Mouse (Mus musculus): Measurements from ENCODE around the gene Pacrg. TPM values are rescaled to one million over a fixed set of nuclear protein-coding genes. Genes with fewer than 3 reads are reported as not detected.

Gene Pacrg
- polyA plus RNA-seq, 1 experiment from 2014 or later: 0.89 TPM

DNA sequence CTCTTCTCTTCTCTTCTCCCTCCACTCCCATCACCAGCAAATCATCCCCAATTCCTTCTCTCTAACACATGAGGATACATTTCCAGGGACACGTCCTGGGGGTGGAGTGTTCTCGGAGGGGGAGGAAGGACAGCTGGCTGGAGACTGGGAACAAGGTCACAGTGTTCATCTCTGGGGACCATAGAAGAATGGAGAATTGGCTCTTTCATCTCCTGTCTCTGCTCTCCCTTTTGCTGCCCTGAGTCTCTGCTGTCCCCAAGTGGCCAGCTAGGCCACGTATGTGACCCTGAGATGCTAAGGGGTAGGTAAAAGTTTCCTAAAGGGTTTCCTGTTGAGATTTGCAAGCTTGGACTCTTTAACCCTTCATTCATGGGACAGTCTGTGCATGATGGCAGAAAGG, 347.0 kb downstream of the Pacrg start:
- Histone ChIP-seq H3K4me1 (replicated peaks; ENCODE audit: control insufficient read depth, insufficient read depth) (no peaks in the 10 kb centered on the region), H3K27me3 (ENCODE audit: control insufficient read depth, insufficient read depth, low read length) (no peaks in the 10 kb centered on the region), H3K9ac (ENCODE audit: low read length) (no peak overlapping the region), H3K36me3 (ENCODE audit: control insufficient read depth, insufficient read depth, low read length) (no peaks in the 10 kb centered on the region), H3K4me2 (replicated peaks; ENCODE audit: low read depth) (no peak overlapping the region), H3K4me3 (ENCODE audit: low read depth, low read length) (no peak overlapping the region), H3K9me3 (ENCODE audit: control insufficient read depth, low read length) (no peaks in the 10 kb centered on the region), H3K27ac (replicated peaks) (no peak overlapping the region)
- ATAC-seq (ENCODE audit: low FRiP score, low TSS enrichment) (no peak), DNase-seq (ENCODE audit: low spot score) (no peak)
- TF ChIP-seq CTCF (IDR thresholded peaks at IDR 0.05; ENCODE audit: low read depth) (peak; percentile 71), EP300 (optimal IDR thresholded peaks at IDR 0.05) (no peak)
- 44% methylated on average over 3 of the region's 3 CpGs for WGBS

DNA sequence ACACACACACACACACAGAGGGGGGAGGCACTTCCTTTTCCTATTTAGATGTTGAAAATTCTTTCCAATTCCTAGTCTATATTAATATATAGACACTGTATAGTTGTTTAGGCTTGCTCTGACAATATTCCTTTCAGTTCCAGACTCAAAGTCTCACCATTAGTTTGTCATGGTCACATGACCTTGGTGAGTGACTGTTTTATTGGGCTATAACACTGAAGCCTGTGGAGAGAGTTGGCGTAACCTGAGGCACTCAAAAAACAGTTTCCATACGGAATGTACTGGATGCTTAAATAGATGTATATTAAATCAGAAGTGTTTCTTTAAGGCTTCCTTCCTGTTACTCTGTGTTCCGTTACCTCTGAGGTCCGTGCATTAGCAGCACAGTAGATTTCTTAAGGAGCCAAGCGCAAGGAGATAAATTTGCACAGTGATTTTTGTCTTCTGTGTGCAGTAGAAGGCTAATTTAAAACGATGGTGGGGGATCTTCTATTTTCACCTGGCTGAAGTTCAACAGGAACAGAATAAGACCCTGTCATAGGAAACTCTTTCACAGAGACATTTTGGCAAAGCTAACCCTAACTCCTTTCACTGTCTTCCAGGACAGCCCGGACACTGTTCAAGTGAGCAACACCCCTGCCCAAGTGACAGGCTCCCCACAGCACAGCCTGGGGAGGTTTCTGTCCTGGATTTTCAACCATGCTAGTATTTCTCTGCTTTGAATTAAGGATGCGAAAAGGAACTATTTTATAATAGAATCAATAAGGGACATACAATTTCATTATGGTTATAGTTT, 349.5 kb downstream of the Pacrg start:
- Histone ChIP-seq H3K27ac (replicated peaks) (no peak overlapping the region), H3K27me3 (ENCODE audit: control insufficient read depth, insufficient read depth, low read length) (no peaks in the 10 kb centered on the region), H3K4me2 (replicated peaks; ENCODE audit: low read depth) (no peak overlapping the region), H3K36me3 (ENCODE audit: control insufficient read depth, insufficient read depth, low read length) (no peaks in the 10 kb centered on the region), H3K4me3 (ENCODE audit: low read depth, low read length) (no peak overlapping the region), H3K4me1 (replicated peaks; ENCODE audit: control insufficient read depth, insufficient read depth) (no peaks in the 10 kb centered on the region), H3K9ac (ENCODE audit: low read length) (no peak overlapping the region), H3K9me3 (ENCODE audit: control insufficient read depth, low read length) (no peaks in the 10 kb centered on the region)
- WGBS: 70% methylated on average over 8 of the region's 8 CpGs
- ATAC-seq (ENCODE audit: low FRiP score, low TSS enrichment) (no peak), DNase-seq (ENCODE audit: low spot score) (no peak)
- no peak for TF ChIP-seq CTCF (IDR thresholded peaks at IDR 0.05; ENCODE audit: low read depth)
- no peak for TF ChIP-seq EP300 (optimal IDR thresholded peaks at IDR 0.05)

DNA sequence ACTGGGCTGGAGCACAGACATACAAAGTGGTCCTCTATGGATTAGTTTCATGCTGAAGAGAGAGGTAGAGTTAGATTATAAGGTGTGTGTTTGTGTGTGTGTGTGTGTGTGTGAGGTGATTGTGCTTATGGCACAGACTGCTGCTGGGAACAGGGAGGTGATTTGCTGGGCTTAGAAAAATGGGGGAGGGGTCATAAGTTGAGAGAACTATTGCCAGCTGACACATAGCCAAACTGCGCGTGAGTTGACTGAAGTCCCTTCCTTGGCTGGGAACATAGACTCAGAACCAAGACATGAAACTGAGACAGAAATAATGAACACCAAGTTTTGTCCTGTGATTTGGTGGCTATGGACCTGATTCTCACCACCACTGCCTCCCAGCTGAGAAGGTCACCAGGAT, 351.2 kb downstream of the Pacrg start:
- TF ChIP-seq CTCF (IDR thresholded peaks at IDR 0.05; ENCODE audit: low read depth) (no peak), EP300 (optimal IDR thresholded peaks at IDR 0.05) (no peak)
- ATAC-seq (ENCODE audit: low FRiP score, low TSS enrichment) (no peak), DNase-seq (ENCODE audit: low spot score) (no peak)
- no peak overlapping the region for H3K4me2 ChIP-seq (replicated peaks; ENCODE audit: low read depth)
- no peak overlapping the region for H3K27ac ChIP-seq (replicated peaks)
- H3K9me3 ChIP-seq (ENCODE audit: control insufficient read depth, low read length): no peaks in the 10 kb centered on the region
- H3K9ac ChIP-seq (ENCODE audit: low read length): no peak overlapping the region
- H3K27me3 ChIP-seq (ENCODE audit: control insufficient read depth, insufficient read depth, low read length): no peaks in the 10 kb centered on the region
- no peaks in the 10 kb centered on the region for H3K36me3 ChIP-seq (ENCODE audit: control insufficient read depth, insufficient read depth, low read length)
- H3K4me3 ChIP-seq (ENCODE audit: low read depth, low read length): no peak overlapping the region
- H3K4me1 ChIP-seq (replicated peaks; ENCODE audit: control insufficient read depth, insufficient read depth): no peaks in the 10 kb centered on the region
- WGBS: 52% methylated on average over 2 of the region's 2 CpGs

DNA sequence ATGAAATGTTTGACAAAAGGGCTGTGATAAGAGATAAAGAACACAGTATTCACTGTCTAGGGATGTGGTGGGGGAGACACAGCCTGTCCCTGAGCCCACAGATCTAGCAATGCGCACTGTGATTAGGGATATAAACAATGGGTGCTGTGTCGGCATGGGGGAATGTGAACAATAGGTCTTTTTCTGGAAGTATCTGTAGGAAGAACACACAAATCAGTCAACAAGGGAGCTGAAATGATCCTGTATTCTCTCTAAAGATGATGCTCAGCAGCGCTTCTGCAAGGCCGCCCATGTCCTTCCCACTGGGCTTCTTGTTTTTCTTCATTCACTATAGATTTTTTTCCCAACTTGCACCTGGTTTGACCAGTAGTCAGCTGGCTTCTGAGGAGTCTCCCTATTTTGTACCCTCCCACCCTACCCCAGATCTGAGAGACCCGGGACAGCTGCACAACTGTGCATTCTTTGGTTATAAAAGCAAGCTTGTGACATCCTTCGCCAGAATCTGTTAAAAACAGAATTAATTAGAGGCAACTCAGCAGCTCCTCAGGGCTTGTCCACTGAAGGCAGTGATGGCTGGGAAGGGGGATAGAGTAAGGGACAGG, 356.1 kb downstream of the Pacrg start:
- H3K9ac ChIP-seq (ENCODE audit: low read length): no peak overlapping the region
- no peaks in the 10 kb centered on the region for H3K9me3 ChIP-seq (ENCODE audit: control insufficient read depth, low read length)
- ATAC-seq (ENCODE audit: low FRiP score, low TSS enrichment): no peak
- DNase-seq (ENCODE audit: low spot score): no peak
- no peak overlapping the region for H3K4me3 ChIP-seq (ENCODE audit: low read depth, low read length)
- H3K27me3 ChIP-seq (ENCODE audit: control insufficient read depth, insufficient read depth, low read length): no peaks in the 10 kb centered on the region
- H3K27ac ChIP-seq (replicated peaks): no peak overlapping the region
- WGBS: 75% methylated on average over 6 of the region's 6 CpGs
- H3K4me1 ChIP-seq (replicated peaks; ENCODE audit: control insufficient read depth, insufficient read depth): no peaks in the 10 kb centered on the region
- no peak overlapping the region for H3K4me2 ChIP-seq (replicated peaks; ENCODE audit: low read depth)
- H3K36me3 ChIP-seq (ENCODE audit: control insufficient read depth, insufficient read depth, low read length): no peaks in the 10 kb centered on the region
- TF ChIP-seq CTCF (IDR thresholded peaks at IDR 0.05; ENCODE audit: low read depth): no peak
- TF ChIP-seq EP300 (optimal IDR thresholded peaks at IDR 0.05): no peak

DNA sequence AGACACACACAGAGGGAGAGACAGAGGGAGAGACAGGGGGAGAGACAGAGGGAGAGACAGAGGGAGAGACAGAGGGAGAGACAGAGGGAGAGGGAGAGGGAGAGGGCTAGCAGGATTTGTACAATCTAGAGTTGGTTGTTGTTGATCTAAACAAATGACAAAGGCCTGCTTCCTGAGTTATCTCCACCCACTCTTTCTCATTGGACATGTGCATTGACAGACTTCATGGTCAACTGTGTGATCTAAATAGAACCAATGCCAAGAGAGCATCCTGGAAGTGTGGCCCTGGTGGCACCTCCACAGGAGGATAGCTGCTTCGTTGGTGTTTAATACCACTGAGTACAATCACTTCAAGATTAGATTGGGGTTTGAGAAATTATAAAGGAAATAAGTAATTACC, 359.0 kb downstream of the Pacrg start:
- no peak overlapping the region for H3K27ac ChIP-seq (replicated peaks)
- DNase-seq (ENCODE audit: low spot score): no peak
- H3K9me3 ChIP-seq (ENCODE audit: control insufficient read depth, low read length): no peaks in the 10 kb centered on the region
- H3K9ac ChIP-seq (ENCODE audit: low read length): no peak overlapping the region
- H3K4me3 ChIP-seq (ENCODE audit: low read depth, low read length): no peak overlapping the region
- 83% methylated on average over 1 of the region's 1 CpGs for WGBS
- TF ChIP-seq CTCF (IDR thresholded peaks at IDR 0.05; ENCODE audit: low read depth) (no peak), EP300 (optimal IDR thresholded peaks at IDR 0.05) (no peak)
- H3K36me3 ChIP-seq (ENCODE audit: control insufficient read depth, insufficient read depth, low read length): no peaks in the 10 kb centered on the region
- ATAC-seq (ENCODE audit: low FRiP score, low TSS enrichment): no peak
- H3K4me1 ChIP-seq (replicated peaks; ENCODE audit: control insufficient read depth, insufficient read depth): no peaks in the 10 kb centered on the region
- no peaks in the 10 kb centered on the region for H3K27me3 ChIP-seq (ENCODE audit: control insufficient read depth, insufficient read depth, low read length)
- no peak overlapping the region for H3K4me2 ChIP-seq (replicated peaks; ENCODE audit: low read depth)

DNA sequence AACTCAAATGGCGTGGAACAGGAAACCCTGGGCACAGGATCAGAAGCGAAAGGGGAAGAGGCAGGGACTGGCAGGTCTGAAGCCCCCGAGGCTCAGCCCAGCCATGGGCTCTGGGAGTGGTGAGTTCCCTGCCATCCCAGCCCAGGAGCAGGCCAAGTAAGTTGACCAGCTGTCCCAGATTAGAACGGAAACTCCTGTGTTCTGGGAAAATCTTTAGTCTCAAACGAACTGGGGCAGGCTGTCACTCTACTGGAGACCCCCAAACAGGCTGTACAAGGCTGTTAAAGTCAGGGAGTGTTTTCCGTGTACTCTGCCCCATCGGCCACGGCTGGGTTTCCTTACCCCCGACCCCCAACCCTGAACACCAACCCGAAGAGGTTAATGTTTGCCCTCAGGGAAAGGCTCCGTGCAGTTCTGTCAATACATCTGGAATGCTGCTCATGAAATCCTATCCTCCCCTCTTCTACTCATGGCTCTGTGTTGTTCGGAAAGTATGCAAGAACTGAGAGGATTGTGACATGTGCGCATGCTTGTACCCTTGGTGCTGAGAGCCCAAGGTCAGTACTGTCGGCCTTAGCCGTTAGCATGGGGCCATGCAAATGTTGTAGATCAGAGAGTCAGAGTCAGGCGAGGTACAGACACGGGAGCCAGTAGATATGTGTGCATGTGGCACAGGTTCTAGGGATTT, 360.9 kb downstream of the Pacrg start:
- Histone ChIP-seq H3K27me3 (ENCODE audit: control insufficient read depth, insufficient read depth, low read length) (no peaks in the 10 kb centered on the region), H3K27ac (replicated peaks) (no peak overlapping the region), H3K4me1 (replicated peaks; ENCODE audit: control insufficient read depth, insufficient read depth) (no peaks in the 10 kb centered on the region), H3K9ac (ENCODE audit: low read length) (no peak overlapping the region), H3K4me2 (replicated peaks; ENCODE audit: low read depth) (no peak overlapping the region), H3K4me3 (ENCODE audit: low read depth, low read length) (no peak overlapping the region), H3K36me3 (ENCODE audit: control insufficient read depth, insufficient read depth, low read length) (no peaks in the 10 kb centered on the region), H3K9me3 (ENCODE audit: control insufficient read depth, low read length) (no peaks in the 10 kb centered on the region)
- ATAC-seq (ENCODE audit: low FRiP score, low TSS enrichment): no peak
- TF ChIP-seq CTCF (IDR thresholded peaks at IDR 0.05; ENCODE audit: low read depth) (no peak), EP300 (optimal IDR thresholded peaks at IDR 0.05) (no peak)
- DNase-seq (ENCODE audit: low spot score): no peak
- WGBS: 56% methylated on average over 17 of the region's 17 CpGs

Data from stomach, postnatal 0 days (tissue).